Mouse (Mus musculus) ES-E14 (cell line): Measurements from ENCODE around the gene Cbfa2t3. TPM values are rescaled to one million over a fixed set of nuclear protein-coding genes. Genes with fewer than 3 reads are reported as not detected.

ENCODE experiments used
- DNase-seq: peaks from one replicate; pipeline ENCODE4 v3.0.0-alpha.2; 2013; ENCODE audit warnings: low read depth, low spot score
- H3K27ac ChIP-seq: 2 replicates; pipeline ENCODE4 v1.5.1; 2012; ENCODE audit warnings: low read depth, mild to moderate bottlenecking, low read length, moderate library complexity, mixed read lengths; ENCODE audit not compliant: poor library complexity, insufficient read depth, severe bottlenecking
- H3K36me3 ChIP-seq: 2 replicates; pipeline ENCODE4 v1.6.1; 2012; ENCODE audit warnings: mild to moderate bottlenecking, low read length, moderate library complexity, mixed read lengths; ENCODE audit not compliant: control insufficient read depth, poor library complexity, insufficient read depth, severe bottlenecking
- H3K4me1 ChIP-seq, 2 experiments: fragments of 150-350 bp in 1 of 2; sonication (generic) in 1 of 2; 2 replicates each; pipeline ENCODE4 v1.6.1; 2012; ENCODE audit warnings: low read length in 2 of 2, mild to moderate bottlenecking in 1 of 2, mixed read lengths in 1 of 2; ENCODE audit not compliant: control insufficient read depth in 2 of 2, insufficient read depth in 2 of 2, poor library complexity in 1 of 2
- H3K4me3 ChIP-seq, 2 experiments: fragments of 150-350 bp in 1 of 2; sonication (generic) in 1 of 2; 2 replicates each; pipeline ENCODE4 v1.5.1; 2012; ENCODE audit warnings: low read length in 2 of 2, low read depth in 1 of 2, mild to moderate bottlenecking in 1 of 2, mixed read lengths in 1 of 2; ENCODE audit not compliant: insufficient read depth in 1 of 2, poor library complexity in 1 of 2, severe bottlenecking in 1 of 2
- H3K9ac ChIP-seq: 2 replicates; pipeline ENCODE4 v1.6.1; 2012; ENCODE audit warnings: low read depth, mild to moderate bottlenecking, low read length, mixed read lengths; ENCODE audit not compliant: poor library complexity, insufficient read depth, severe bottlenecking
- H3K9me3 ChIP-seq: fragments of 150-350 bp; sonication (generic); 2 replicates; pipeline ENCODE4 v1.6.1; 2012; ENCODE audit warnings: low read depth, mild to moderate bottlenecking, low read length; ENCODE audit not compliant: control insufficient read depth, insufficient read depth
- CHD2 ChIP-seq: IDR thresholded peaks from 2 replicates; pipeline ENCODE4 v1.6.1; 2014; ENCODE audit warnings: mild to moderate bottlenecking, low read depth, low read length, inconsistent platforms
- HCFC1 ChIP-seq: IDR thresholded peaks from 2 replicates; pipeline ENCODE4 v1.6.1; 2012; ENCODE audit warnings: low read length, inconsistent platforms, borderline replicate concordance; ENCODE audit not compliant: insufficient read depth
- MAFK ChIP-seq: IDR thresholded peaks from 2 replicates; pipeline ENCODE4 v1.6.1; 2014; ENCODE audit warnings: mild to moderate bottlenecking, low read depth, low read length, inconsistent platforms; ENCODE audit not compliant: insufficient read depth
- ZC3H11A ChIP-seq: IDR thresholded peaks from 2 replicates; pipeline ENCODE4 v1.6.1; 2012; ENCODE audit warnings: low read depth, mild to moderate bottlenecking, inconsistent platforms, low read length, borderline replicate concordance
- ZNF384 ChIP-seq: IDR thresholded peaks from 2 replicates; pipeline ENCODE4 v1.6.1; 2012; ENCODE audit warnings: low read depth, low read length, inconsistent platforms
- in situ Hi-C, 2 experiments: fragments of 600-800 bp; cut with MboI; formaldehyde crosslinking; loops; one replicate each; pipeline ENCODE4 v1.15.1; 2025; ENCODE audit warnings: low sequenced_read_pairs in 2 of 2, inconsistent platforms in 1 of 2; ENCODE audit not compliant: unreplicated experiment in 2 of 2
- total RNA-seq: library from RNA; depleted of rRNA; stranded (reverse); fragments of 300-350 nt; gene quantifications from 2 replicates; pipeline ENCODE4 v1.2.3, GENCODE M21; 2012

Cbfa2t3 gene
- total RNA-seq, 1 experiment = 0.36 TPM

DNA sequence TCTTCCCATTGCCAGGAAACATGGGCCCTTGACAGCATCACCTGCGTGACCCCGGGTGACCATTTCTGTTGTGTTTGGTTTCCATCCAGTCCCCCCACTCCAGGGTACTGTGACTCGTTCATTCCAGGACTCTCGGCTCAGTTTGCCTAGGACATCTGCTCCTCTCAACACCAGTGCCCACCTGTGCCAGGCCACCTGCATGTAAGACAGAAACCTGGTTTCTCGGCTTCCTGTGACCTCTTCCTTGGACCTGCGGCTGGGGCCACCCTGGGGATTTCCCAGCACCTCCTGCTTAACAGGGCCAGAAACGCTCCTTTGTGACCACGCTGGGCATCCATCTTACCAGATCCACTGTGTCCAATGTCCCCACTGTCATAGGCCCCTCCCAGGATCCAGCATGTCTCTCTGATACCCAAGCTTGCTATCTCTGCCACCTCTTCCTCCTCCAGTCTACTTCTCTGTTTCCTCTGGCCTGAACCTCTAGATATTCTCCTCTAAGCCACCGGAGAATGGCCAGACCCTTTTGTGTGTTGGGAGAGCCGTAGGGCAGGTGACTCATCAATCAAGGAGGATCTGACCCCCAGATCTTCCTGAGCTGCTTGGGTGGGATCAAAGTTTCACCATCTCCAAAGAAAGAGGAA, 19.1 kb upstream of the Cbfa2t3 start:
- Histone ChIP-seq H3K36me3 (no peaks in the 10 kb centered on the region), H3K4me3 (no peak overlapping the region), H3K4me1 (peaks cover 0 to 6% of the 10 kb centered on the region in 2 experiments; a peak in 1 of 4 replicates), H3K27ac (no peak overlapping the region), H3K9ac (no peak overlapping the region), H3K9me3 (no peaks in the 10 kb centered on the region)
- DNase-seq = no peak
- in situ Hi-C loops = no loop called here
- no peak for TF ChIP-seq CHD2
- TF ChIP-seq ZC3H11A = no peak
- no peak for TF ChIP-seq MAFK
- no peak for TF ChIP-seq HCFC1
- no peak for TF ChIP-seq ZNF384

DNA sequence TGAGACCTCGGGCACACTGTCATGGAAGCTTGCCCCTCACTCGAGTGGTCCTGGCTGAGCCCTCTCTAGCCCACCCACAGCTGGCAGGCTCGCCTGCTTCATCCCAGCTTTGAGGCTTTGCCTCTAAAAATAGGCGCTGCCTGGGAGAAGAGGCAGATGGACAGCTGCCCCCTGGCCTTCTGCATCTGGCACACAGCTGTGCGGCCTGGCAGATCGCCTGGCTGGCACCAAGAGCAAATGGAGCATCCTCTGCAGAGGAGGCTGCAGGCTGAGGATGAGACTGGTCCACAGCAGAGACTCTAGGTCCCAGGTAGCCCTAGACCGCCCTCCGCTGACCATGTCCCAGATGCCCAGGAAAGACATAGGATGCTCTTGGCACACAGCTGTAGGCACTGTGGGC, 17.7 kb upstream of the Cbfa2t3 start:
- in situ Hi-C loops = no loop called here
- peaks cover 0 to 6% of the 10 kb centered on the region in 2 experiments; a peak in 1 of 4 replicates for H3K4me1 ChIP-seq

DNA sequence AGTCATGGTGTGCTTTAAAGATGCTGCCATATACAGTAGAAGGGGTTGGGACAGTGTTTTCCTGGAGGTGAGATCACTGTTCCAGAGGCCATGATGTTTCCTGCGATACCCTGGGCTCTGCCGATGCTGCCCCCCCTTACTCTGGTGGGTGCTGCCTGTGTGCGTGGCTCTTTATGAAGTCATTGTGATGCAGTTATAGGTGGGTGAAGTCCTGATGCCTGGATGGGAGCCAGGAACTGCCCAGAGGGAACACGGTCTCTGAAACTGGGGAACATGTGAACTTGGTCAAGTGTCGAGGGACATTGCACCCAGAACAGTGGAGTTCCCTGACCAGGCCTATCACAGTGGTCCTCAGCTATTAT, 14.2 kb upstream of the Cbfa2t3 start:
- DNase-seq = no peak
- no peak overlapping the region for H3K9ac ChIP-seq
- no peak overlapping the region for H3K27ac ChIP-seq
- H3K36me3 ChIP-seq = no peaks in the 10 kb centered on the region
- TF ChIP-seq CHD2 (no peak), ZC3H11A (no peak), MAFK (no peak), HCFC1 (no peak), ZNF384 (no peak)
- in situ Hi-C loops = no loop called here
- no peak overlapping the region for H3K4me3 ChIP-seq
- H3K9me3 ChIP-seq = no peaks in the 10 kb centered on the region
- 0 out of 4 replicates have a peak, but pooled peaks cover 0 to 2% of the 10 kb centered on the region in 2 experiments for H3K4me1 ChIP-seq

More for the DNA sequence above, 17.7 kb upstream of the Cbfa2t3 start:
- H3K36me3 ChIP-seq = no peaks in the 10 kb centered on the region
- no peak overlapping the region for H3K9ac ChIP-seq
- TF ChIP-seq MAFK (no peak), HCFC1 (no peak), CHD2 (no peak), ZC3H11A (no peak), ZNF384 (no peak)
- H3K9me3 ChIP-seq = no peaks in the 10 kb centered on the region
- H3K27ac ChIP-seq = no peak overlapping the region
- no peak for DNase-seq
- H3K4me3 ChIP-seq = no peak overlapping the region

DNA sequence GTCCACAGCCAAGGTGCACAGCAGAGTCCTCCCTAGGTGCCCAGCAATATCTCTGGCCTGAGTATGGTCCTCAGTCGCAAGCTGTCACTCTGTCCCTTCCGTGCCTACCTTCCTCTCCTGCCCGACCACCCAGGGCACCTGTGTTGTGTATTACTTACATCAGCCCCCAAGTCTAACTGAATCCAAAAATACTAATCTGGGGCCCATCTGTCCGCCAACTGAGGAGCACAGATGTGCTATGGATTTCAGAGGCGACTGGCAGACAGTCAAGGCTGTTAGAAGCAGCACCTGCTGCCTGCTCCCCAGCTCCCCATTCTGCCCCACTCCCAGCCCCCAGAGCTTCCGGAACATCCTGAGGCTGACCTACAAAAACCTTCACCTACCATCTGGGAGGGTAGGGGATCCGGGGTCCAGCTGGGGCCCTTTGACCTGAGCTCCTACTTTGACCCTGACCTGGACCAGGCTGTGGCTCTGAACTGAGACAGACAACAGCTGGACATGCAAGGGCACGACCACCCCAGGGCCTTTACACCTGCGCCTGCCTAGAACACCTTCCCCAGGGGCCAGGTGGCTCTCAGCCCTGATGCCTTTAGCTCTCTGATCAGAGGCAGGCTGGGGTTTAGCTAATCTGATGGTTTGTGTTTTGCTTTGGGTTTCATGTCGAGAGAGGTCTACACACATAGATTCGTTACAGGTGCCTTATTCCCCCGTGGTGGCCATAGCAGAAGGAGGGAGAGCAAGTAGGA, 13.7 kb upstream of the Cbfa2t3 start:
- H3K9me3 ChIP-seq = no peaks in the 10 kb centered on the region
- 0 out of 4 replicates have a peak, but pooled peaks cover 0 to 2% of the 10 kb centered on the region in 2 experiments for H3K4me1 ChIP-seq
- in situ Hi-C loops = no loop called here
- H3K27ac ChIP-seq = no peak overlapping the region
- no peaks in the 10 kb centered on the region for H3K36me3 ChIP-seq
- no peak for TF ChIP-seq MAFK
- no peak for TF ChIP-seq CHD2
- TF ChIP-seq ZNF384 = no peak
- no peak for TF ChIP-seq ZC3H11A
- no peak for TF ChIP-seq HCFC1
- no peak overlapping the region for H3K4me3 ChIP-seq
- no peak overlapping the region for H3K9ac ChIP-seq
- DNase-seq = no peak
